Mouse (Mus musculus) MEL (cell line): ENCODE measurements around the gene Npas3. TPM values are rescaled to one million over a fixed set of nuclear protein-coding genes. Genes with fewer than 3 reads are reported as not detected.

Source experiments
- DNase-seq: peaks from one replicate; pipeline ENCODE4 v3.0.0; 2011; ENCODE audit warnings: low read depth, low spot score
- H3K27ac ChIP-seq: 2 replicates; pipeline ENCODE4 v1.5.1; 2012; ENCODE audit warnings: low read depth, mild to moderate bottlenecking, control low read depth, low read length, moderate library complexity; ENCODE audit not compliant: control insufficient read depth
- H3K27me3 ChIP-seq, 2 experiments: fragments of 150-350 bp in 1 of 2; sonication (generic) in 1 of 2; 2 replicates each; pipeline ENCODE4 v1.6.1; 2012; ENCODE audit warnings: low read length in 2 of 2, mild to moderate bottlenecking in 2 of 2, improper control_type of control experiment in 1 of 2, moderate library complexity in 1 of 2; ENCODE audit not compliant: insufficient read depth in 2 of 2, control insufficient read depth in 1 of 2
- H3K36me3 ChIP-seq, 2 experiments: 2 replicates each; pipeline ENCODE4 v1.6.1; 2012 to 2014; ENCODE audit warnings: low read length in 2 of 2, improper control_type of control experiment in 1 of 2, inconsistent platforms in 1 of 2, mild to moderate bottlenecking in 1 of 2; ENCODE audit not compliant: insufficient read depth in 2 of 2, control insufficient read depth in 1 of 2
- H3K4me1 ChIP-seq, 2 experiments: fragments of 150-350 bp in 1 of 2; sonication (generic) in 1 of 2; 2 replicates each; pipeline ENCODE4 v1.6.1; 2012; ENCODE audit warnings: low read length in 2 of 2, improper control_type of control experiment in 1 of 2, mild to moderate bottlenecking in 1 of 2; ENCODE audit not compliant: insufficient read depth in 2 of 2, control insufficient read depth in 1 of 2
- H3K4me3 ChIP-seq, 2 experiments: fragments of 150-350 bp in 1 of 2; sonication (generic) in 1 of 2; 2 replicates each; pipeline ENCODE4 v1.5.1; 2012; ENCODE audit warnings: low read depth in 2 of 2, low read length in 2 of 2, mild to moderate bottlenecking in 2 of 2, moderate library complexity in 2 of 2, control low read depth in 1 of 2, improper control_type of control experiment in 1 of 2; ENCODE audit not compliant: control insufficient read depth in 1 of 2, insufficient read depth in 1 of 2
- H3K79me2 ChIP-seq: 2 replicates; pipeline ENCODE4 v1.6.1; 2012; ENCODE audit warnings: mild to moderate bottlenecking, low read length, moderate library complexity; ENCODE audit not compliant: control insufficient read depth, poor library complexity, insufficient read depth
- H3K9ac ChIP-seq: 2 replicates; pipeline ENCODE4 v1.6.1; 2012; ENCODE audit warnings: low read depth, mild to moderate bottlenecking, control low read depth, low read length, moderate library complexity; ENCODE audit not compliant: control insufficient read depth, poor library complexity, severe bottlenecking
- H3K9me3 ChIP-seq: fragments of 150-350 bp; sonication (generic); replicated peaks from 2 replicates; pipeline ENCODE4 v1.6.1; 2012; ENCODE audit warnings: mild to moderate bottlenecking, low read length, improper control_type of control experiment, moderate library complexity; ENCODE audit not compliant: insufficient read depth
- CHD1 ChIP-seq: IDR thresholded peaks from 2 replicates; pipeline ENCODE4 v1.6.1; 2012; ENCODE audit warnings: low read depth, mild to moderate bottlenecking, inconsistent platforms, low read length, improper control_type of control experiment
- E2F4 ChIP-seq: IDR thresholded peaks from 2 replicates; pipeline ENCODE4 v1.6.1; 2011; ENCODE audit warnings: low read depth, low read length, improper control_type of control experiment, borderline replicate concordance
- ETS1 ChIP-seq: IDR thresholded peaks from 2 replicates; pipeline ENCODE4 v1.6.1; 2012; ENCODE audit warnings: low read depth, mild to moderate bottlenecking, inconsistent platforms, low read length, improper control_type of control experiment, moderate library complexity
- KAT2A ChIP-seq: conservative IDR thresholded peaks from 2 replicates; pipeline ENCODE4 v1.6.1; 2012; ENCODE audit warnings: low read depth, low read length, improper control_type of control experiment, inconsistent platforms
- MAZ ChIP-seq: IDR thresholded peaks from 2 replicates; pipeline ENCODE4 v1.6.1; 2012; ENCODE audit warnings: low read depth, mild to moderate bottlenecking, inconsistent platforms, low read length, improper control_type of control experiment
- POLR2A ChIP-seq, 2 experiments: IDR thresholded peaks; 2 replicates each; pipeline ENCODE4 v1.6.1; 2011 to 2012; ENCODE audit warnings: low read length in 2 of 2, mild to moderate bottlenecking in 2 of 2, control low read depth in 1 of 2, improper control_type of control experiment in 1 of 2, low read depth in 1 of 2, moderate library complexity in 1 of 2; ENCODE audit not compliant: control insufficient read depth in 1 of 2, insufficient read depth in 1 of 2, poor library complexity in 1 of 2
- POLR2AphosphoS2 ChIP-seq: IDR thresholded peaks from 2 replicates; pipeline ENCODE4 v1.6.1; 2011; ENCODE audit warnings: low read length, improper control_type of control experiment
- POLR2AphosphoS5 ChIP-seq: IDR thresholded peaks from 2 replicates; pipeline ENCODE4 v1.6.1; 2012; ENCODE audit warnings: low read depth, borderline replicate concordance, mild to moderate bottlenecking, inconsistent platforms, low read length, moderate library complexity, mixed read lengths
- RCOR1 ChIP-seq: IDR thresholded peaks from 2 replicates; pipeline ENCODE4 v1.6.1; 2012; ENCODE audit warnings: low read depth, mild to moderate bottlenecking, inconsistent platforms, low read length, improper control_type of control experiment
- SIN3A ChIP-seq: IDR thresholded peaks from 2 replicates; pipeline ENCODE4 v1.6.1; 2012; ENCODE audit warnings: low read length, improper control_type of control experiment, inconsistent platforms
- USF1 ChIP-seq: IDR thresholded peaks from 2 replicates; pipeline ENCODE4 v1.6.1; 2014; ENCODE audit warnings: low read depth, mild to moderate bottlenecking, inconsistent platforms, low read length, improper control_type of control experiment, moderate library complexity
- ZKSCAN1 ChIP-seq: IDR thresholded peaks from 2 replicates; pipeline ENCODE4 v1.6.1; 2012; ENCODE audit warnings: low read depth, mild to moderate bottlenecking, inconsistent platforms, low read length, improper control_type of control experiment, moderate library complexity
- ZNF384 ChIP-seq: IDR thresholded peaks from 2 replicates; pipeline ENCODE4 v1.6.1; 2012; ENCODE audit warnings: low read depth, mild to moderate bottlenecking, inconsistent platforms, low read length, improper control_type of control experiment
- polyA plus RNA-seq, 2 experiments: library from polyadenylated mRNA; stranded (reverse) in 1 of 2; unstranded in 1 of 2; fragments of >175 nt in 1 of 2; fragments of >200 nt in 1 of 2; gene quantifications; 2 replicates each; pipeline versions ENCODE4 v1.2.1 to v1.2.4; 2012; ENCODE audit warnings: low replicate concordance in 2 of 2, low read depth in 1 of 2; ENCODE audit not compliant: insufficient read length in 2 of 2, insufficient read depth in 1 of 2, missing spikeins in 1 of 2
- total RNA-seq: library from RNA; depleted of rRNA; stranded (reverse); fragments of 300-350 nt; gene quantifications from 2 replicates; pipeline ENCODE4 v1.2.3, GENCODE M21; 2012

The Npas3 gene
- total and polyA plus RNA-seq, 3 experiments: not detected

- H3K9ac ChIP-seq: no peak overlapping the region
- no peaks in the 10 kb centered on the region for H3K79me2 ChIP-seq
- no peaks in the 10 kb centered on the region; a peak in 2 of 4 replicates for H3K27me3 ChIP-seq
- H3K4me1 ChIP-seq: no peaks in the 10 kb centered on the region
- DNase-seq: no peak
- H3K36me3 ChIP-seq: no peaks in the 10 kb centered on the region
- no peak overlapping the region for H3K27ac ChIP-seq
- H3K4me3 ChIP-seq: no peak overlapping the region
- H3K9me3 ChIP-seq: no peaks in the 10 kb centered on the region
- TF ChIP-seq ETS1 (no peak), SIN3A (no peak), KAT2A (no peak), POLR2AphosphoS2 (no peak), E2F4 (no peak), POLR2A (IDR thresholded peaks at IDR 0.05; ENCODE audit: control insufficient read depth in 1 of 2, insufficient read depth in 1 of 2, low read depth in 1 of 2, low read length in 2 of 2, poor library complexity in 1 of 2) (no peak)
Measured at GRCm38 (mm10) chr12:54046824-54047223, 798.3 kb downstream of the Npas3 start.

GRCm38 (mm10) chr12:54048126-54048525 lies 799.6 kb downstream of the Npas3 start:
- no peak for TF ChIP-seq CHD1
- TF ChIP-seq MAZ: no peak
- TF ChIP-seq POLR2AphosphoS5: no peak
- no peak for TF ChIP-seq ZKSCAN1
- TF ChIP-seq USF1: no peak
- H3K4me3 ChIP-seq: no peak overlapping the region
- no peak overlapping the region for H3K27ac ChIP-seq
- no peaks in the 10 kb centered on the region; a peak in 2 of 4 replicates for H3K27me3 ChIP-seq
- no peaks in the 10 kb centered on the region for H3K4me1 ChIP-seq
- no peaks in the 10 kb centered on the region for H3K36me3 ChIP-seq
- DNase-seq: no peak
- no peaks in the 10 kb centered on the region for H3K79me2 ChIP-seq
- no peaks in the 10 kb centered on the region for H3K9me3 ChIP-seq
- H3K9ac ChIP-seq: no peak overlapping the region

DNA sequence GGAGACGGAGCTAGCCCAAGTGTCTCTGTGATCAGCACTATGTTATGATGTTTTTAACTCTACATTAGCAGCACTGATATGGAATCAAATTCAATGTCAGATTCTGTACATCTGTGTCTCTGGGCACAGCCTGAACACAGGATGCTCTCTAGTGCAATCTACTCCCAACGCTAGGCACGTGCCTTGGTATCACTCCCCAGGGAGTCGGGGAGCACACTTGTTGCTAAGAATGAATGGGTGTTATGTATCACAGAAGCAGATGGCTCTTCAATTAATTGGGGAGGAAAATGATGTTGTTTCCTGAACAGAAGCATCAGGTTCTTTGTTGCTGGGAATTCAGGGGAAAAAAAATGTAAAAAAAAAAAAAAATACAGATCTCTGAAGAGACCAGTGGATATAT lies 801.4 kb downstream of the Npas3 start:
- no peak for DNase-seq
- no peaks in the 10 kb centered on the region for H3K9me3 ChIP-seq
- H3K9ac ChIP-seq: no peak overlapping the region
- H3K36me3 ChIP-seq: no peaks in the 10 kb centered on the region
- no peaks in the 10 kb centered on the region for H3K79me2 ChIP-seq
- H3K4me3 ChIP-seq: no peak overlapping the region
- H3K4me1 ChIP-seq: no peaks in the 10 kb centered on the region
- no peaks in the 10 kb centered on the region; a peak in 2 of 4 replicates for H3K27me3 ChIP-seq
- no peak for TF ChIP-seq RCOR1
- TF ChIP-seq ZNF384: no peak
- no peak overlapping the region for H3K27ac ChIP-seq
